Mouse (Mus musculus) kidney, postnatal 0 days (tissue): ENCODE data around the gene Asb15. TPM values are rescaled to one million over a fixed set of nuclear protein-coding genes. Genes with fewer than 3 reads are reported as not detected.
A peak's percentile ranks its signal among the peaks of the same experiment; 100 is the strongest.

Experiments
- ATAC-seq: fragments of 200-750 bp; cut with Nextera tagmentation; replicated peaks from 2 replicates; pipeline ENCODE4 v1.8.0; 2017; ENCODE audit warnings: low read depth, moderate number of reproducible peaks, moderate TSS enrichment, moderate library complexity; ENCODE audit not compliant: low FRiP score
- DNase-seq: peaks from one replicate; pipeline ENCODE4 v3.0.0-alpha.2; 2016; ENCODE audit warnings: low spot score
- H3K27ac ChIP-seq: fragments of 300-500 bp; sonication (generic); 2 replicates; pipeline ENCODE4 v1.5.1; 2014; ENCODE audit warnings: mild to moderate bottlenecking
- H3K27me3 ChIP-seq: fragments of 300-500 bp; sonication (generic); 2 replicates; pipeline ENCODE4 v1.6.1; 2014; ENCODE audit warnings: low read length, mixed read lengths; ENCODE audit not compliant: insufficient read depth
- H3K36me3 ChIP-seq: fragments of 300-500 bp; sonication (generic); 2 replicates; pipeline ENCODE4 v1.6.1; 2014; ENCODE audit warnings: low read length, mixed read lengths; ENCODE audit not compliant: insufficient read depth
- H3K4me1 ChIP-seq: fragments of 300-500 bp; sonication (generic); replicated peaks from 2 replicates; pipeline ENCODE4 v1.6.1; 2014; ENCODE audit warnings: antibody characterized with exemption, low read length, mixed read lengths; ENCODE audit not compliant: insufficient read depth
- H3K4me2 ChIP-seq: fragments of 300-500 bp; sonication (generic); 2 replicates; pipeline ENCODE4 v1.6.1; 2014; ENCODE audit warnings: mild to moderate bottlenecking, low read length, moderate library complexity, mixed read lengths
- H3K4me3 ChIP-seq: fragments of 300-500 bp; sonication (generic); replicated peaks from 2 replicates; pipeline ENCODE4 v1.5.1; 2014; ENCODE audit warnings: low read depth, low read length
- H3K9ac ChIP-seq: fragments of 300-500 bp; sonication (generic); 2 replicates; pipeline ENCODE4 v1.6.1; 2014; ENCODE audit warnings: low read depth, low read length
- H3K9me3 ChIP-seq: fragments of 300-500 bp; sonication (generic); replicated peaks from 2 replicates; pipeline ENCODE4 v1.6.1; 2016; ENCODE audit warnings: low read length, inconsistent platforms, mixed read lengths
- CTCF ChIP-seq: IDR thresholded peaks from 2 replicates; pipeline ENCODE4 v1.5.1; 2016; ENCODE audit warnings: antibody characterized with exemption, low read depth, mild to moderate bottlenecking, moderate library complexity
- WGBS: fragments of 180-500 bp; shearing (Covaris S2); extraction: QIAGEN DNeasy Blood & Tissue Kit; methylation state at CpG from one replicate; pipeline ENCODE4 v1.1.7; 2014; 5-methylcytosine and 5-hydroxymethylcytosine counted together
- polyA plus RNA-seq: library from polyadenylated mRNA; unstranded; fragments of >200 nt; fragmentation: Nextera tagmentation; extraction: Ambion mirVana; gene quantifications from 2 replicates; pipeline ENCODE4 v1.2.1, GENCODE M21; 2015

Asb15 gene
- polyA plus RNA-seq, 1 experiment from 2014 or later: 1.0 TPM

DNA sequence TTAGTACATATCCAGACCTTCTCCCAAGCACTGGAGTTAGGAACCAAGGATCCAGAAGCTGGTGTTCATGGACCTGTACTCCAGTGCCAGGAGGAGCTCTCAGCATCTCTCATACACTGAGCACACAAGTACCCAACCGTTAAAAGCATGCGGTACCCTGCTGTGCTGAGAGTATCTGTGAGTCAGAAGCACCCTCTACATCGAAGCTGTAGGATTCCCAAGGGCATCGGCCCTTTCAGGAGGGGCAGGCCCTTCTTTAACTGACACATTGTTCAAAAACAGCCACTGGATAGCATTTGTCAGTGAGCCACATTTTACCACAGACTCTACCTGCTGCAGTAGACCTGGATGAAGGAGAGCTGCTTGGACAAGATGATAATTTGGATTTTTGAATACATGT is 80.2 kb downstream of the Asb15 start:
- 0 out of 2 replicates have a peak, but pooled peaks have one; percentile 42 for ATAC-seq
- Histone ChIP-seq H3K4me1 (no peaks in the 10 kb centered on the region), H3K4me2 (no peak overlapping the region), H3K27me3 (no peaks in the 10 kb centered on the region), H3K4me3 (no peak overlapping the region), H3K9me3 (no peaks in the 10 kb centered on the region), H3K9ac (no peak overlapping the region), H3K36me3 (0 out of 2 replicates have a peak, but pooled peaks cover 4% of the 10 kb centered on the region), H3K27ac (no peak overlapping the region)
- TF ChIP-seq CTCF: no peak
- no peak for DNase-seq
- 60% methylated on average over 4 of the region's 4 CpGs for WGBS

DNA sequence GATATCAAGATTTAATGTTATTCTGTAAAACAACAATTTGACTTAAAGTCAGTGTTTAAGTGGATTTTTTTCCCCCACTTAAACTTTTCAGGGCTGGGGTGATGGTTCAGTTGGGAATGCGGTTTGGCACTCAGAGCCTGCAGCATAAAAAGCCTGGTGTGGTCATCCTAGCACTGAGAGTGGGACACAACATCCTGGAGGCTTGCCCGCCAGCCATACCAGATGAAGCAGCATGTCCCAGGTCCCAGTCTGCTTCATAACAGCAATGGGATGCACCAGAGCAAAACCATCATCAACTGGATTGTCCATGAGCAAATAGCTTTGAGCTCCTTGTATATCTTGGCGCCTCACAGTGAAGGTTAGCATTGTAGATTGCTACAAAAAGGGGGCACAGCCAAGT is 80.7 kb downstream of the Asb15 start:
- WGBS: 90% methylated on average over 3 of the region's 3 CpGs
- Histone ChIP-seq H3K4me1 (no peaks in the 10 kb centered on the region), H3K4me2 (no peak overlapping the region), H3K9ac (no peak overlapping the region), H3K27ac (no peak overlapping the region), H3K9me3 (no peaks in the 10 kb centered on the region), H3K4me3 (no peak overlapping the region), H3K27me3 (no peaks in the 10 kb centered on the region), H3K36me3 (0 out of 2 replicates have a peak, but pooled peaks cover 4% of the 10 kb centered on the region)
- ATAC-seq (no peak), DNase-seq (no peak)
- no peak for TF ChIP-seq CTCF

DNA sequence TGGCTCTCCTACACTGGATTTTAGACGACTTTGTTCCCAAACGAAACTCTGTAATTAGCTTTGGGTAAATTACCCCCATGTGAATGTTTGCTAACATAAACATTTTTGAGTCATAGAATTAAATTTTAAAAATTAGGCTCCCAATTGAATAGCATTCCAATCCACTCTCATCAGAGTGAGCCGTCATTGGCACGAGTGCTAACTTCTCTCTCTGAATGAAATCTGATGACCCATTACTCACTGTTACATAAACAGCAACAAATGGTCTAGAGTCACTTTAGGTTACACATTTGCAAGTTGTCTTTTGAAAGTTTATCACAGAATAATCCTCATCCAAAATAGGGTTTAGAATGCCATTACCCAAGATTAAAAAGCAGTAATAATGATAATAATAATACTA is 81.6 kb downstream of the Asb15 start:
- H3K27me3 ChIP-seq: no peaks in the 10 kb centered on the region

DNA sequence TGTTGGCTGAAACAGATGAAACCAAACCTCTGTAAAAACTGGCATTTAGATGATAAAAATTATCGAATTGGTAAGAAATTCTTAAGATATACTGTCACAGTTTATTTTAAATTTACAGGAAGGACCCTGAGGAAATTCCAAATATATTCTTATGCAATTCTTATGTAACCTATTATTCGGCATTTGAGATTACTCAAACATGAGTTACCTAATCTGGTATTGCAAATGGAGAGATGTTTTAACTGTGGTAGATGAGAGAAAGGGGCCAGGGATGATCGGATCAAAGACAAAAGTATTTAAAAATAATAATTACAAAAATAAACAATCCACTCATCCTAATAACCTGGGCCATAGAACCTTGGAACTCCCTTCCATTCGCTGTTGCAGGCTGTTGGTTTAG is 82.4 kb downstream of the Asb15 start:
- DNase-seq (no peak), ATAC-seq (no peak)
- Histone ChIP-seq H3K36me3 (0 out of 2 replicates have a peak, but pooled peaks cover 14% of the 10 kb centered on the region), H3K27me3 (no peaks in the 10 kb centered on the region), H3K4me3 (no peak overlapping the region), H3K9me3 (no peaks in the 10 kb centered on the region), H3K4me2 (no peak overlapping the region), H3K27ac (no peak overlapping the region), H3K9ac (no peak overlapping the region), H3K4me1 (no peaks in the 10 kb centered on the region)
- WGBS: 92% methylated on average over 4 of the region's 4 CpGs
- no peak for TF ChIP-seq CTCF

More for the DNA sequence above, 81.6 kb downstream of the Asb15 start:
- Histone ChIP-seq H3K9ac (no peak overlapping the region), H3K4me2 (no peak overlapping the region), H3K9me3 (no peaks in the 10 kb centered on the region), H3K36me3 (0 out of 2 replicates have a peak, but pooled peaks cover 11% of the 10 kb centered on the region), H3K27ac (no peak overlapping the region), H3K4me1 (no peaks in the 10 kb centered on the region), H3K4me3 (no peak overlapping the region)
- ATAC-seq (no peak), DNase-seq (no peak)
- 40% methylated on average over 4 of the region's 4 CpGs for WGBS
- no peak for TF ChIP-seq CTCF

DNA sequence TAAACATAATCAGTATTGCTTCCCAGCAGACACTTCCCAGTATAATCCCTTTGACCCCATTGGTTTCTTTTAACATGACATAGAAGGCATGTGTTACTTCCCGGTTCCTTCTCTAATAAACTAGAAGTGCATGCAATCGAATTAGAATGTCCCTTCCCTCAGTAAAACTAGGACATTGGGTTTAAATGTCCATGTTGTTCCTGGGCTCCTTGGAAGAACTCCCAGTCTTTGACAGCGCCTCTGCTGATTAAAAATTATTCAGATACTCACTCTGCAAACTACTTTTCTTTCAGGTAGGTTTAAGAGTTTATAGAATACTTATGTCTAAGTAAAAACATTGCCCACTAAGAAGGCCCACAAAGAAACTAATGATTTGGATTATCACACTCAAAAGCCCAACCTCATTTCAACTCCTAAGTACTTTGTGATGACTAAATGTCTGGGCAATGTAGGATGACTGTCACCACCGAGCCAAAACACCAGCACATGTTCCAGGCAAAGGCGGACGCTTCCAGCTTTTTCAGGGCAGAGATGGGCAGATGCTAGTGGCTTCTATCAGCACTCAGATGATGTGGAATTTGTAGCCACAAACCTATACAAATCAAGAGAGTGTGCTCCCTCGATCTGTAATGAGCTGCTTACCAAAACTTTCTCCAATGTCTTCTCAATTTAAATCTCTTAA is 84.3 kb downstream of the Asb15 start:
- Histone ChIP-seq H3K27me3 (no peaks in the 10 kb centered on the region), H3K9me3 (no peaks in the 10 kb centered on the region), H3K27ac (no peak overlapping the region), H3K4me1 (no peaks in the 10 kb centered on the region), H3K36me3 (peaks cover 22% of the 10 kb centered on the region; the same call in 1 of the 2 replicates), H3K4me3 (no peak overlapping the region), H3K4me2 (no peak overlapping the region), H3K9ac (no peak overlapping the region)
- ATAC-seq (no peak), DNase-seq (no peak)
- TF ChIP-seq CTCF: no peak
- WGBS: 90% methylated on average over 7 of the region's 7 CpGs

DNA sequence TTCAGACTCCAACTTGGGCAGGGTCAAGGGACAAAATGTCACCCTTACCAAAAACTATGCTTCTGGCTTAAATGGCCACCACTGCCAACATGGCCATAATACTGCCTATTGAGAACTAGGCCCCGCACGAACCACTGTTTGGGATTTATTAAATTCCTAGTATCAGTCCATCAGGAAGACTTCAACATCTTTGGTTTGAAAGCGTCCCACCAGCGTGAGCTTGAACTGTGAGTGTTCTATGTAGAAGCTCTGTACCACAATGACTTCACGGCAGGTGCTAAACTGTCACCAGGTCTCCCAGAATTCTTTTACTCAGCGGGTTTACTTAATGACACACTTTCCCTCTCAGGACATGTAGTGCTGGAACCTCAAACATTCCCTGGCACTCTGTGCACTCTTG is 85.4 kb downstream of the Asb15 start:
- Histone ChIP-seq H3K27ac (no peak overlapping the region), H3K36me3 (peaks cover 28% of the 10 kb centered on the region; the same call in 1 of the 2 replicates), H3K4me1 (no peaks in the 10 kb centered on the region), H3K4me2 (no peak overlapping the region), H3K4me3 (no peak overlapping the region), H3K9ac (no peak overlapping the region), H3K27me3 (no peaks in the 10 kb centered on the region), H3K9me3 (no peaks in the 10 kb centered on the region)
- 96% methylated on average over 6 of the region's 6 CpGs for WGBS
- no peak for TF ChIP-seq CTCF
- no peak for DNase-seq
- no peak for ATAC-seq
